Mouse (Mus musculus): ENCODE measurements around the gene Isy1. TPM values are rescaled to one million over a fixed set of nuclear protein-coding genes. Genes with fewer than 3 reads are reported as not detected.

The Isy1 gene
- 47.4 and 52.7 TPM in 2 replicates for polyA plus RNA-seq (2016; fragmentation: Nextera tagmentation; extraction: Ambion mirVana)

- peaks cover 39% of the 10 kb centered on the region for H3K36me3 ChIP-seq
- H3K27ac ChIP-seq, result peak within 1 kb of the TSS; percentile 93
Measured at GRCm38 (mm10) chr6:87838551-87839197, at the start of gene Isy1. Isy1 (minus strand) TSS chr6:87838798.

GRCm38 (mm10) chr6:87887594-87888233, 49.1 kb upstream of the Isy1 start, which contains the start of gene Copg1:
Copg1 (plus strand) TSS chr6:87887814.
- H3K4me3 ChIP-seq, result peak within 1 kb of the TSS; percentile 78
- peak within 1 kb of the TSS; percentile 89 for H3K4me2 ChIP-seq (replicated peaks)
- H3K4me1 ChIP-seq, result peaks cover 9% of the 10 kb centered on the region
- WGBS, result under 1% methylated on average over 31 of the region's 31 CpGs
- peak; percentile 95 for ATAC-seq (ENCODE audit: low FRiP score)
- H3K9me3 ChIP-seq (replicated peaks), result no peaks in the 10 kb centered on the region
- peaks cover 30% of the 10 kb centered on the region for H3K36me3 ChIP-seq
- H3K27me3 ChIP-seq, result no peaks in the 10 kb centered on the region
- H3K27ac ChIP-seq, result peak within 1 kb of the TSS; percentile 70
- H3K9ac ChIP-seq, result peak within 1 kb of the TSS; percentile 91

More at GRCm38 (mm10) chr6:87838551-87839197, at the start of gene Isy1:
- H3K4me2 ChIP-seq (replicated peaks), result peak within 1 kb of the TSS; percentile 86
- under 1% methylated on average over 46 of the region's 46 CpGs for WGBS
- ATAC-seq (ENCODE audit: low FRiP score), result peak; percentile 97
- H3K4me3 ChIP-seq, result peak within 1 kb of the TSS; percentile 55
- peak within 1 kb of the TSS; percentile 87 for H3K9ac ChIP-seq
- peaks cover 11% of the 10 kb centered on the region for H3K4me1 ChIP-seq
- H3K27me3 ChIP-seq, result no peaks in the 10 kb centered on the region
- H3K9me3 ChIP-seq (replicated peaks), result no peaks in the 10 kb centered on the region

GRCm38 (mm10) chr6:87886721-87887120, 48.1 kb upstream of the Isy1 start:
- Histone ChIP-seq H3K27me3 (no peaks in the 10 kb centered on the region), H3K27ac (no peak overlapping the region), H3K9ac (no peak overlapping the region), H3K4me2 (replicated peaks) (no peak overlapping the region), H3K36me3 (peaks cover 20% of the 10 kb centered on the region), H3K9me3 (replicated peaks) (no peaks in the 10 kb centered on the region), H3K4me3 (no peak overlapping the region), H3K4me1 (peaks cover 9% of the 10 kb centered on the region)
- WGBS, result 91% methylated on average over 1 of the region's 1 CpGs
- no peak for ATAC-seq (ENCODE audit: low FRiP score)

- 0 out of 2 replicates have a peak overlapping the region, but pooled peaks have one; percentile 8 for H3K9ac ChIP-seq
- 57% methylated on average over 4 of the region's 4 CpGs for WGBS
- no peaks in the 10 kb centered on the region for H3K9me3 ChIP-seq (replicated peaks)
- no peaks in the 10 kb centered on the region for H3K36me3 ChIP-seq
- H3K4me2 ChIP-seq (replicated peaks), result no peak overlapping the region
- no peak overlapping the region for H3K4me3 ChIP-seq
- H3K27ac ChIP-seq, result no peak overlapping the region
- H3K27me3 ChIP-seq, result no peaks in the 10 kb centered on the region
- H3K4me1 ChIP-seq, result no peaks in the 10 kb centered on the region
- no peak for ATAC-seq (ENCODE audit: low FRiP score)
Measured at GRCm38 (mm10) chr6:87882816-87883215, 44.2 kb upstream of the Isy1 start.

- H3K4me2 ChIP-seq (replicated peaks), result no peak overlapping the region
- ATAC-seq (ENCODE audit: low FRiP score), result no peak
- no peaks in the 10 kb centered on the region for H3K9me3 ChIP-seq (replicated peaks)
- H3K36me3 ChIP-seq, result no peaks in the 10 kb centered on the region
- H3K9ac ChIP-seq, result no peak overlapping the region
- H3K27me3 ChIP-seq, result no peaks in the 10 kb centered on the region
- no peaks in the 10 kb centered on the region for H3K4me1 ChIP-seq
- H3K27ac ChIP-seq, result no peak overlapping the region
- WGBS, result 74% methylated on average over 3 of the region's 3 CpGs
- H3K4me3 ChIP-seq, result no peak overlapping the region
Measured at GRCm38 (mm10) chr6:87882221-87882620, 43.6 kb upstream of the Isy1 start.

GRCm38 (mm10) chr6:87879628-87880027, 41.0 kb upstream of the Isy1 start:
- Histone ChIP-seq H3K27me3 (no peaks in the 10 kb centered on the region), H3K27ac (no peak overlapping the region), H3K9me3 (replicated peaks) (no peaks in the 10 kb centered on the region), H3K4me3 (no peak overlapping the region), H3K4me2 (replicated peaks) (no peak overlapping the region), H3K4me1 (no peaks in the 10 kb centered on the region), H3K9ac (no peak overlapping the region), H3K36me3 (no peaks in the 10 kb centered on the region)
- ATAC-seq (ENCODE audit: low FRiP score), result no peak
- WGBS, result 69% methylated on average over 3 of the region's 3 CpGs

GRCm38 (mm10) chr6:87879010-87879409, 40.4 kb upstream of the Isy1 start:
- no peak overlapping the region for H3K9ac ChIP-seq
- H3K4me1 ChIP-seq, result no peaks in the 10 kb centered on the region
- no peaks in the 10 kb centered on the region for H3K9me3 ChIP-seq (replicated peaks)
- no peak for ATAC-seq (ENCODE audit: low FRiP score)
- no peak overlapping the region for H3K27ac ChIP-seq
- no peaks in the 10 kb centered on the region for H3K36me3 ChIP-seq
- H3K4me2 ChIP-seq (replicated peaks), result no peak overlapping the region
- H3K4me3 ChIP-seq, result no peak overlapping the region
- 55% methylated on average over 4 of the region's 4 CpGs for WGBS
- no peaks in the 10 kb centered on the region for H3K27me3 ChIP-seq

GRCm38 (mm10) chr6:87876068-87876643, 37.6 kb upstream of the Isy1 start:
- Histone ChIP-seq H3K4me1 (no peaks in the 10 kb centered on the region), H3K27ac (no peak overlapping the region), H3K9ac (no peak overlapping the region), H3K4me3 (no peak overlapping the region), H3K9me3 (replicated peaks) (no peaks in the 10 kb centered on the region), H3K36me3 (no peaks in the 10 kb centered on the region), H3K4me2 (replicated peaks) (no peak overlapping the region), H3K27me3 (no peaks in the 10 kb centered on the region)
- ATAC-seq (ENCODE audit: low FRiP score), result no peak
- WGBS, result 77% methylated on average over 13 of the region's 13 CpGs

- 84% methylated on average over 7 of the region's 7 CpGs for WGBS
- no peak overlapping the region for H3K9ac ChIP-seq
- no peak for ATAC-seq (ENCODE audit: low FRiP score)
- no peak overlapping the region for H3K4me2 ChIP-seq (replicated peaks)
- H3K4me1 ChIP-seq, result no peaks in the 10 kb centered on the region
- H3K27ac ChIP-seq, result no peak overlapping the region
- no peaks in the 10 kb centered on the region for H3K9me3 ChIP-seq (replicated peaks)
- no peaks in the 10 kb centered on the region for H3K36me3 ChIP-seq
- H3K27me3 ChIP-seq, result no peaks in the 10 kb centered on the region
- H3K4me3 ChIP-seq, result no peak overlapping the region
Measured at GRCm38 (mm10) chr6:87875562-87875961, 37.0 kb upstream of the Isy1 start.

- ATAC-seq (ENCODE audit: low FRiP score), result no peak
- 84% methylated on average over 1 of the region's 1 CpGs for whole genome bisulfite sequencing
Measured at GRCm38 (mm10) chr6:87875083-87875482, 36.5 kb upstream of the Isy1 start.

GRCm38 (mm10) chr6:87873963-87874362, 35.4 kb upstream of the Isy1 start:
- ATAC-seq (ENCODE audit: low FRiP score), result no peak
- WGBS, result 84% methylated on average over 2 of the region's 2 CpGs

More at GRCm38 (mm10) chr6:87875083-87875482, 36.5 kb upstream of the Isy1 start:
- Histone ChIP-seq H3K4me1 (no peaks in the 10 kb centered on the region), H3K36me3 (no peaks in the 10 kb centered on the region), H3K4me3 (no peak overlapping the region), H3K4me2 (replicated peaks) (no peak overlapping the region), H3K27me3 (no peaks in the 10 kb centered on the region), H3K27ac (no peak overlapping the region), H3K9ac (no peak overlapping the region), H3K9me3 (replicated peaks) (no peaks in the 10 kb centered on the region)

GRCm38 (mm10) chr6:87873104-87873503, 34.5 kb upstream of the Isy1 start:
- Histone ChIP-seq H3K9me3 (replicated peaks) (no peaks in the 10 kb centered on the region), H3K4me3 (no peak overlapping the region), H3K4me2 (replicated peaks) (no peak overlapping the region), H3K27ac (no peak overlapping the region), H3K27me3 (no peaks in the 10 kb centered on the region), H3K4me1 (no peaks in the 10 kb centered on the region), H3K9ac (no peak overlapping the region), H3K36me3 (no peaks in the 10 kb centered on the region)
- ATAC-seq (ENCODE audit: low FRiP score), result no peak
- WGBS, result 43% methylated on average over 1 of the region's 1 CpGs

More at GRCm38 (mm10) chr6:87873963-87874362, 35.4 kb upstream of the Isy1 start:
- H3K4me3 ChIP-seq, result no peak overlapping the region
- H3K27me3 ChIP-seq, result no peaks in the 10 kb centered on the region
- no peak overlapping the region for H3K4me2 ChIP-seq (replicated peaks)
- no peaks in the 10 kb centered on the region for H3K36me3 ChIP-seq
- H3K9me3 ChIP-seq (replicated peaks), result no peaks in the 10 kb centered on the region
- no peak overlapping the region for H3K9ac ChIP-seq
- no peak overlapping the region for H3K27ac ChIP-seq
- H3K4me1 ChIP-seq, result no peaks in the 10 kb centered on the region

Data from hindbrain, embryonic 12.5 days (tissue).